Mouse (Mus musculus) regulatory T cell (primary cell): ENCODE measurements around the gene Gipc2.
"Not testable (repeated sequence)": the region's sequence is repeated elsewhere in the genome, so short reads cannot be mapped to it uniquely, and the experiment has no call there.

ENCODE experiments used
- in situ Hi-C: fragments of 300-600 bp; cut with MboI, MseI; formaldehyde crosslinking; loops from one replicate; pipeline ENCODE4 v1.15.1; 2025; ENCODE audit warnings: high pct_unique_total_duplicates

Gene Gipc2

GRCm38 (mm10) chr3:152155296-152155948 is 10.6 kb downstream of the Gipc2 start:
- in situ Hi-C loops = no loop called here

- in situ Hi-C loops = no loop called here
Measured at GRCm38 (mm10) chr3:152154095-152154494, 11.9 kb downstream of the Gipc2 start.

GRCm38 (mm10) chr3:152153152-152153551 is 12.9 kb downstream of the Gipc2 start:
- in situ Hi-C loops = no loop called here

- in situ Hi-C loops = no loop called here
Measured at GRCm38 (mm10) chr3:152152483-152152804, 13.6 kb downstream of the Gipc2 start.

- in situ Hi-C loops = no loop called here
Measured at GRCm38 (mm10) chr3:152151725-152152482, 14.1 kb downstream of the Gipc2 start.

GRCm38 (mm10) chr3:152149863-152150262 is 16.2 kb downstream of the Gipc2 start:
- in situ Hi-C loops = no loop called here

- in situ Hi-C loops = no loop called here
Measured at GRCm38 (mm10) chr3:152149449-152149848, 16.6 kb downstream of the Gipc2 start.

GRCm38 (mm10) chr3:152147085-152147831 is 18.8 kb downstream of the Gipc2 start:
- in situ Hi-C loops = no loop called here

GRCm38 (mm10) chr3:152145186-152145585 is 20.8 kb downstream of the Gipc2 start:
- in situ Hi-C loops = no loop called here

GRCm38 (mm10) chr3:152142989-152143695 is 22.9 kb downstream of the Gipc2 start:
- in situ Hi-C loops = no loop called here

GRCm38 (mm10) chr3:152142146-152142545 is 23.9 kb downstream of the Gipc2 start:
- in situ Hi-C loops = no loop called here

- in situ Hi-C loops = not testable (repeated sequence)
Measured at GRCm38 (mm10) chr3:152139308-152139707, 26.7 kb downstream of the Gipc2 start.

- in situ Hi-C loops = not testable (repeated sequence)
Measured at GRCm38 (mm10) chr3:152136106-152136505, 29.9 kb downstream of the Gipc2 start.

GRCm38 (mm10) chr3:152133621-152134020 is 32.4 kb downstream of the Gipc2 start:
- in situ Hi-C loops = no loop called here

- in situ Hi-C loops = no loop called here
Measured at GRCm38 (mm10) chr3:152130963-152131362, 35.1 kb downstream of the Gipc2 start.

- in situ Hi-C loops = not testable (repeated sequence)
Measured at GRCm38 (mm10) chr3:152129426-152129825, 36.6 kb downstream of the Gipc2 start.

- in situ Hi-C loops = no loop called here
Measured at GRCm38 (mm10) chr3:152128631-152129030, 37.4 kb downstream of the Gipc2 start.

GRCm38 (mm10) chr3:152127144-152127543 is 38.9 kb downstream of the Gipc2 start:
- in situ Hi-C loops = no loop called here

GRCm38 (mm10) chr3:152122720-152123119 is 43.3 kb downstream of the Gipc2 start:
- in situ Hi-C loops = no loop called here

GRCm38 (mm10) chr3:152122101-152122500 is 43.9 kb downstream of the Gipc2 start:
- in situ Hi-C loops = no loop called here

- in situ Hi-C loops = no loop called here
Measured at GRCm38 (mm10) chr3:152121169-152122009, 44.6 kb downstream of the Gipc2 start.
